8 mouse cellular contexts compared by ENCODE assay signal in genomic region chr14:57665628-57665950, GRCm38 (mm10). TPM values are rescaled to one million over a fixed set of nuclear protein-coding genes. Genes with fewer than 3 reads are reported as not detected.
DNase-seq lines count a peak whose midpoint lies in the region; ATAC-seq and TF ChIP-seq lines count a peak whose summit lies in the region.

No protein-coding gene starts in this region.

- no peaks in the 10 kb centered on the region for H3K36me3 ChIP-seq in kidney, embryonic 16.5 days (ENCODE audit: insufficient read depth, low read length)
- no peaks in the 10 kb centered on the region for H3K36me3 ChIP-seq in hindbrain, postnatal 0 days (ENCODE audit: insufficient read depth, low read length)
- H3K36me3 ChIP-seq in midbrain, embryonic 16.5 days (ENCODE audit: control insufficient read depth, insufficient read depth, low read length), result no peaks in the 10 kb centered on the region

- ATAC-seq in kidney, embryonic 16.5 days (ENCODE audit: low FRiP score, low TSS enrichment), result no peak
- ATAC-seq in hindbrain, postnatal 0 days, result no peak
- ATAC-seq in midbrain, embryonic 16.5 days, result no peak

- H3K27ac ChIP-seq in kidney, embryonic 16.5 days (ENCODE audit: low read length), result peak overlapping the region; percentile 88
- H3K27ac ChIP-seq in cortical plate, adult 2 months (ENCODE audit: insufficient read depth, low read length), result no peak overlapping the region
- peak overlapping the region; percentile 93; the same call in 1 of the 2 replicates for H3K27ac ChIP-seq in hindbrain, postnatal 0 days
- H3K27ac ChIP-seq in midbrain, embryonic 16.5 days (ENCODE audit: low read length), result peak overlapping the region; percentile 97

- TF ChIP-seq CTCF in cortical plate, adult 2 months (IDR thresholded peaks at IDR 0.05; ENCODE audit: extremely low read depth, insufficient read depth, low read length), result no peak
- no peak for TF ChIP-seq CTCF in hindbrain, postnatal 0 days (IDR thresholded peaks at IDR 0.05; ENCODE audit: low read depth)

- WGBS in kidney, embryonic 16.5 days, result 11% methylated on average over 10 of the region's 10 CpGs
- WGBS in hindbrain, postnatal 0 days, result 13% methylated on average over 10 of the region's 10 CpGs
- 14% methylated on average over 10 of the region's 10 CpGs for WGBS in midbrain, embryonic 16.5 days

- no peak for TF ChIP-seq POLR2A in cortical plate, adult 2 months (IDR thresholded peaks at IDR 0.05; ENCODE audit: extremely low read depth, insufficient read depth, low read length)

- no peaks in the 10 kb centered on the region for H3K9me3 ChIP-seq in kidney, embryonic 16.5 days (ENCODE audit: low read length)
- no peaks in the 10 kb centered on the region for H3K9me3 ChIP-seq in hindbrain, postnatal 0 days (ENCODE audit: low read length)
- no peaks in the 10 kb centered on the region for H3K9me3 ChIP-seq in midbrain, embryonic 16.5 days (replicated peaks; ENCODE audit: control insufficient read depth, low read length, poor library complexity, severe bottlenecking)

- H3K9ac ChIP-seq in kidney, embryonic 16.5 days (replicated peaks; ENCODE audit: low read length), result peak overlapping the region; percentile 90
- H3K9ac ChIP-seq in hindbrain, postnatal 0 days (replicated peaks; ENCODE audit: low read length), result peak overlapping the region; percentile 86
- H3K9ac ChIP-seq in midbrain, embryonic 16.5 days (ENCODE audit: low read depth, low read length), result peak overlapping the region; percentile 93

- DNase-seq in kidney, adult 11 months, result no peak
- DNase-seq in hindbrain, postnatal 0 days (ENCODE audit: low spot score), result no peak
- DNase-seq in adrenal gland, postnatal 4 days (ENCODE audit: low spot score in 2 of 2), result no peak
- DNase-seq in cerebellum, postnatal 10 days, result no peak
- DNase-seq in layer of hippocampus, adult 11-12 months (ENCODE audit: low spot score), result no peak

- H3K27me3 ChIP-seq in kidney, embryonic 16.5 days (ENCODE audit: insufficient read depth, low read length), result no peaks in the 10 kb centered on the region
- H3K27me3 ChIP-seq in hindbrain, postnatal 0 days (ENCODE audit: insufficient read depth, low read length), result no peaks in the 10 kb centered on the region
- no peaks in the 10 kb centered on the region for H3K27me3 ChIP-seq in midbrain, embryonic 16.5 days (ENCODE audit: control insufficient read depth, insufficient read depth, low read depth, low read length)

- peaks cover 15% of the 10 kb centered on the region for H3K4me1 ChIP-seq in kidney, embryonic 16.5 days (ENCODE audit: insufficient read depth, low read length)
- H3K4me1 ChIP-seq in cortical plate, adult 2 months (ENCODE audit: control insufficient read depth, insufficient read depth, low read length), result no peaks in the 10 kb centered on the region
- peaks cover 11% of the 10 kb centered on the region; the same call in 1 of the 2 replicates for H3K4me1 ChIP-seq in hindbrain, postnatal 0 days (ENCODE audit: insufficient read depth, low read length)
- peaks cover 22% of the 10 kb centered on the region for H3K4me1 ChIP-seq in midbrain, embryonic 16.5 days (ENCODE audit: control insufficient read depth, insufficient read depth, low read length)

- H3K4me2 ChIP-seq in kidney, embryonic 16.5 days (replicated peaks; ENCODE audit: low read depth, low read length), result peak overlapping the region; percentile 77
- peak overlapping the region; percentile 99 for H3K4me2 ChIP-seq in hindbrain, postnatal 0 days (ENCODE audit: low read depth, low read length)
- peak overlapping the region; percentile 71 for H3K4me2 ChIP-seq in midbrain, embryonic 16.5 days (ENCODE audit: low read length)

- peak overlapping the region; percentile 78 for H3K4me3 ChIP-seq in kidney, embryonic 16.5 days (ENCODE audit: low read length)
- H3K4me3 ChIP-seq in cortical plate, adult 2 months (ENCODE audit: insufficient read depth, low read length), result peak overlapping the region; percentile 100
- H3K4me3 ChIP-seq in hindbrain, postnatal 0 days (ENCODE audit: low read length), result peak overlapping the region; percentile 91
- peak overlapping the region; percentile 87 for H3K4me3 ChIP-seq in midbrain, embryonic 16.5 days (ENCODE audit: low read depth, low read length)

RNA-seq across cellular contexts. Expression of gene Xpo4, which starts 0.4 kb away (rescaled TPM):
- 19.8 and 24.3 TPM in 2 replicates for polyA plus RNA-seq in kidney, embryonic 16.5 days (2015; fragmentation: Nextera tagmentation; extraction: Ambion mirVana)
- polyA plus RNA-seq in cortical plate, adult 2 months (2012; rRNA removed), result 6.7 and 7.1 TPM in 2 replicates
- total RNA-seq in hindbrain, postnatal 0 days (2014; rRNA removed), result 10.1 and 13.3 TPM in 2 replicates
- polyA plus RNA-seq in hindbrain, postnatal 0 days (2015; fragmentation: Nextera tagmentation; extraction: Ambion mirVana), result 11.9 and 12.4 TPM in 2 replicates
- 10.5 and 12.2 TPM in 2 replicates for polyA plus RNA-seq in midbrain, embryonic 16.5 days (2015; fragmentation: Nextera tagmentation; extraction: Ambion mirVana)
- 10 to 100 TPM; 31.6 to 35.5 TPM for total RNA-seq in adrenal gland, postnatal 4 days (2021)
